Mouse (Mus musculus): Measurements from ENCODE around the gene Klf5.

DNA sequence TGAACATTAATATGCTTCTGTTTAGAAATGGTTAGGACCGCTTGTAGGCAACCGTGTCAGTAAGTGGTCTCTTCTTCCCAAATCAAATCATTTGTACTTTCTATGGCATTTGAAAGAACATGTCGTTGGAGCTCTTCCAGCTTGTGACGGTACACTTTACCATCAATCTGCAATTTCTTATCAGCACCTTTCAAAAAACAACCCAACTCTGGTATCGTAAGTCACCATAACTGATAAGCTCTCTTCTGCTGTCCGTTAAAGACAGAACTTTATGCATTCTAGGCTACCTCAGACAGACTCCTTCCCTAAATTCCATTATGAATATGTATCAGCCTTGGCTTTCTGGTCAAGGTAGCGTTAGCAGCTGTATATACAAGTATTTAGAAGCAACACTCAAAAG, 7.9 kb downstream of the Klf5 start:
- no peak for TF ChIP-seq POLR2AphosphoS5 (IDR thresholded peaks at IDR 0.05; ENCODE audit: insufficient replicate concordance, low read depth, low read length)
- no peak for TF ChIP-seq CTCF (IDR thresholded peaks at IDR 0.05; ENCODE audit: low read depth, low read length)

All from G1E (cell line).